Mouse (Mus musculus) embryonic facial prominence, embryonic 13.5 days (tissue): Measurements from ENCODE around the gene Eif4e3. TPM values are rescaled to one million over a fixed set of nuclear protein-coding genes. Genes with fewer than 3 reads are reported as not detected.

Experiments
- ATAC-seq: fragments of 200-750 bp; cut with Nextera tagmentation; 2 replicates; pipeline ENCODE4 v1.8.0; 2017; ENCODE audit warnings: low read depth; ENCODE audit not compliant: insufficient number of reproducible peaks, insufficient read depth, low FRiP score, low TSS enrichment
- H3K27ac ChIP-seq: fragments of 300-500 bp; sonication (generic); 2 replicates; pipeline ENCODE4 v1.5.1; 2015; ENCODE audit warnings: moderate library complexity, mild to moderate bottlenecking, inconsistent platforms
- H3K27me3 ChIP-seq: fragments of 300-500 bp; sonication (generic); 2 replicates; pipeline ENCODE4 v1.6.1; 2015; ENCODE audit warnings: mild to moderate bottlenecking, inconsistent platforms
- H3K36me3 ChIP-seq: fragments of 300-500 bp; sonication (generic); 2 replicates; pipeline ENCODE4 v1.6.1; 2015; ENCODE audit warnings: mild to moderate bottlenecking, inconsistent platforms
- H3K4me1 ChIP-seq: fragments of 300-500 bp; sonication (generic); 2 replicates; pipeline ENCODE4 v1.6.1; 2015; ENCODE audit warnings: inconsistent platforms
- H3K4me2 ChIP-seq: fragments of 300-500 bp; sonication (generic); 2 replicates; pipeline ENCODE4 v1.6.1; 2015; ENCODE audit warnings: moderate library complexity, mild to moderate bottlenecking, inconsistent platforms
- H3K4me3 ChIP-seq: fragments of 300-500 bp; sonication (generic); 2 replicates; pipeline ENCODE4 v1.5.1; 2015; ENCODE audit warnings: mild to moderate bottlenecking, inconsistent platforms
- H3K9ac ChIP-seq: fragments of 300-500 bp; sonication (generic); 2 replicates; pipeline ENCODE4 v1.6.1; 2015; ENCODE audit warnings: mild to moderate bottlenecking, inconsistent platforms
- H3K9me3 ChIP-seq: fragments of 300-500 bp; sonication (generic); 2 replicates; pipeline ENCODE4 v1.6.1; 2016; ENCODE audit warnings: inconsistent platforms
- WGBS: fragments of 180-500 bp; shearing (Covaris S2); methylation state at CpG from one replicate; pipeline ENCODE4 v1.1.7; 2015; ENCODE audit warnings: mixed read lengths; 5-methylcytosine and 5-hydroxymethylcytosine counted together
- polyA plus RNA-seq: library from polyadenylated mRNA; unstranded; fragments of >200 nt; fragmentation: Nextera tagmentation; extraction: Ambion mirVana; gene quantifications from 2 replicates; pipeline ENCODE4 v1.2.1, GENCODE M21; 2015

Gene Eif4e3
- polyA plus RNA-seq, 1 experiment from 2014 or later: 15.6 TPM

- H3K9ac ChIP-seq: no peak overlapping the region
- H3K36me3 ChIP-seq: no peaks in the 10 kb centered on the region
- H3K9me3 ChIP-seq: peaks cover 8% of the 10 kb centered on the region; the same call in 1 of the 2 replicates
- peaks cover 8% of the 10 kb centered on the region; the same call in 1 of the 2 replicates for H3K27me3 ChIP-seq
- 51% methylated on average over 5 of the region's 5 CpGs for WGBS
- no peak overlapping the region for H3K27ac ChIP-seq
- no peak for ATAC-seq
- H3K4me3 ChIP-seq: no peak overlapping the region
- no peaks in the 10 kb centered on the region for H3K4me1 ChIP-seq
- no peak overlapping the region for H3K4me2 ChIP-seq
Observed at GRCm38 (mm10) chr6:99684899-99685298, 18.3 kb upstream of the Eif4e3 start.

GRCm38 (mm10) chr6:99683974-99684373 is 17.4 kb upstream of the Eif4e3 start:
- no peak for ATAC-seq
- 90% methylated on average over 5 of the region's 5 CpGs for whole genome bisulfite sequencing
- H3K4me2 ChIP-seq: no peak overlapping the region

DNA sequence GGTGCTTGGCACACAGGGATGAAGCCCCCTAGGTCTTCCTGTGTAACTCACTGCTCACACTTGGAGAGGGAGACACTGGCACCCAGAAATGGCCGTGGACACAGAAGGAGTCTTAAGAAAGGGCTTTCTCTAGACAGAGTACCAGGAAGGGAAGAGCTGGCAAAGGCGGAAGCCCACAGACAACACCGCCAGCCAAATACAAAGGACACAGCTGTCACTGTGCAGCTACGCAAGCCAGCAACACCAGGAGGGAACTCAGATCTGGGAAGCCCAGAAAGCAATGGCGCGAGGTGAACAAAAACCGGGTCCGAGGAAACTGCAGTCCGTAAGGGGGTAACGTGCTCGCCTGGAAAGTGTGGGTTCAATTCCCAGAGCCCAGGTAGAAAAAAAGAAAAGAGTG is 11.5 kb upstream of the Eif4e3 start:
- ATAC-seq: no peak

More at GRCm38 (mm10) chr6:99683974-99684373, 17.4 kb upstream of the Eif4e3 start:
- Histone ChIP-seq H3K4me3 (no peak overlapping the region), H3K9ac (no peak overlapping the region), H3K27ac (no peak overlapping the region), H3K9me3 (peaks cover 8% of the 10 kb centered on the region; the same call in 1 of the 2 replicates), H3K4me1 (no peaks in the 10 kb centered on the region), H3K36me3 (no peaks in the 10 kb centered on the region), H3K27me3 (0 out of 2 replicates have a peak, but pooled peaks cover 3% of the 10 kb centered on the region)

GRCm38 (mm10) chr6:99677325-99677724 is 10.8 kb upstream of the Eif4e3 start:
- H3K27ac ChIP-seq: no peak overlapping the region
- no peaks in the 10 kb centered on the region for H3K4me1 ChIP-seq
- H3K36me3 ChIP-seq: no peaks in the 10 kb centered on the region
- H3K9ac ChIP-seq: no peak overlapping the region
- no peaks in the 10 kb centered on the region for H3K9me3 ChIP-seq
- no peak for ATAC-seq
- WGBS: 86% methylated on average over 8 of the region's 8 CpGs
- H3K4me3 ChIP-seq: no peak overlapping the region
- H3K27me3 ChIP-seq: no peaks in the 10 kb centered on the region
- no peak overlapping the region for H3K4me2 ChIP-seq

More for the DNA sequence above, 11.5 kb upstream of the Eif4e3 start:
- H3K4me3 ChIP-seq: no peak overlapping the region
- H3K4me2 ChIP-seq: no peak overlapping the region
- no peaks in the 10 kb centered on the region for H3K9me3 ChIP-seq
- no peak overlapping the region for H3K27ac ChIP-seq
- 85% methylated on average over 11 of the region's 11 CpGs for WGBS
- no peaks in the 10 kb centered on the region for H3K36me3 ChIP-seq
- H3K4me1 ChIP-seq: no peaks in the 10 kb centered on the region
- no peak overlapping the region for H3K9ac ChIP-seq
- H3K27me3 ChIP-seq: no peaks in the 10 kb centered on the region

- no peak overlapping the region for H3K9ac ChIP-seq
- H3K4me2 ChIP-seq: no peak overlapping the region
- H3K36me3 ChIP-seq: no peaks in the 10 kb centered on the region
- 72% methylated on average over 4 of the region's 4 CpGs for WGBS
- ATAC-seq: no peak
- peaks cover 10% of the 10 kb centered on the region; the same call in 1 of the 2 replicates for H3K4me1 ChIP-seq
- H3K4me3 ChIP-seq: no peak overlapping the region
- H3K27ac ChIP-seq: no peak overlapping the region
- no peaks in the 10 kb centered on the region for H3K9me3 ChIP-seq
- no peaks in the 10 kb centered on the region for H3K27me3 ChIP-seq
Observed at GRCm38 (mm10) chr6:99674482-99674881, 7.9 kb upstream of the Eif4e3 start.

- Histone ChIP-seq H3K27ac (no peak overlapping the region), H3K36me3 (no peaks in the 10 kb centered on the region), H3K9me3 (no peaks in the 10 kb centered on the region), H3K27me3 (no peaks in the 10 kb centered on the region), H3K4me3 (no peak overlapping the region), H3K4me2 (no peak overlapping the region), H3K4me1 (peaks cover 23% of the 10 kb centered on the region), H3K9ac (no peak overlapping the region)
- ATAC-seq: no peak
- 51% methylated on average over 3 of the region's 3 CpGs for WGBS
Observed at GRCm38 (mm10) chr6:99671768-99672167, 5.2 kb upstream of the Eif4e3 start.

GRCm38 (mm10) chr6:99670481-99671119 is 4.0 kb upstream of the Eif4e3 start:
- no peak overlapping the region for H3K4me2 ChIP-seq
- no peak overlapping the region for H3K4me3 ChIP-seq
- H3K27me3 ChIP-seq: no peaks in the 10 kb centered on the region
- H3K36me3 ChIP-seq: no peaks in the 10 kb centered on the region
- H3K9me3 ChIP-seq: no peaks in the 10 kb centered on the region
- ATAC-seq: no peak
- no peak overlapping the region for H3K27ac ChIP-seq
- WGBS: 81% methylated on average over 7 of the region's 7 CpGs
- H3K4me1 ChIP-seq: peaks cover 24% of the 10 kb centered on the region
- no peak overlapping the region for H3K9ac ChIP-seq

- H3K4me3 ChIP-seq: no peak overlapping the region
- ATAC-seq: no peak
- WGBS: 34% methylated on average over 5 of the region's 5 CpGs
- no peak overlapping the region for H3K27ac ChIP-seq
- H3K9ac ChIP-seq: no peak overlapping the region
- H3K36me3 ChIP-seq: no peaks in the 10 kb centered on the region
- H3K9me3 ChIP-seq: no peaks in the 10 kb centered on the region
- H3K4me1 ChIP-seq: peaks cover 24% of the 10 kb centered on the region
- H3K4me2 ChIP-seq: no peak overlapping the region
- H3K27me3 ChIP-seq: no peaks in the 10 kb centered on the region
Observed at GRCm38 (mm10) chr6:99669481-99670325, 3.1 kb upstream of the Eif4e3 start.

DNA sequence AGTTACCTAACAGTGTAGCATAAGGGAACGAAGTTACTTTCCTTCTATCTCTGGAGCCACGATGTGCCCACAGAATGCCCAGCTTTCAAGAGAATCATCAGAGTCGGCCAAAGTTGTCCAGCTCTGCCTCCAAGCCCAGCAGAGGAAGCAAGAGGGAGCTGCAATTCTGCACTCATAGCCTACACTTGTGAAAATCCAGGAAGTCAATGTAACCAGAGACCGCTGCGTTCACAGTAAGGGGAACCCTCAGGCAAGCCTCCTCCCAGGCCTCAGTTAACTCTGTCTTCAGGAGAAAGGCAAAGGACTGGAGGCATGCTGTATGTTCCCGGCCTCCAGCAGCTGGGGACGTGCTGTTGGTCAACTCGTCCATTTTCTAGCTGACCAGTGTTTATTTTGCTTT is 719 bp upstream of the Eif4e3 start:
- ATAC-seq: no peak
- no peaks in the 10 kb centered on the region for H3K9me3 ChIP-seq
- no peaks in the 10 kb centered on the region for H3K27me3 ChIP-seq
- peaks cover 28% of the 10 kb centered on the region for H3K4me1 ChIP-seq
- H3K27ac ChIP-seq: peak overlapping the region; percentile 41; the same call in 1 of the 2 replicates
- peak overlapping the region; percentile 92 for H3K4me2 ChIP-seq
- H3K9ac ChIP-seq: peak overlapping the region; percentile 91
- 14% methylated on average over 8 of the region's 8 CpGs for WGBS
- no peaks in the 10 kb centered on the region for H3K36me3 ChIP-seq
- H3K4me3 ChIP-seq: peak overlapping the region; percentile 81

DNA sequence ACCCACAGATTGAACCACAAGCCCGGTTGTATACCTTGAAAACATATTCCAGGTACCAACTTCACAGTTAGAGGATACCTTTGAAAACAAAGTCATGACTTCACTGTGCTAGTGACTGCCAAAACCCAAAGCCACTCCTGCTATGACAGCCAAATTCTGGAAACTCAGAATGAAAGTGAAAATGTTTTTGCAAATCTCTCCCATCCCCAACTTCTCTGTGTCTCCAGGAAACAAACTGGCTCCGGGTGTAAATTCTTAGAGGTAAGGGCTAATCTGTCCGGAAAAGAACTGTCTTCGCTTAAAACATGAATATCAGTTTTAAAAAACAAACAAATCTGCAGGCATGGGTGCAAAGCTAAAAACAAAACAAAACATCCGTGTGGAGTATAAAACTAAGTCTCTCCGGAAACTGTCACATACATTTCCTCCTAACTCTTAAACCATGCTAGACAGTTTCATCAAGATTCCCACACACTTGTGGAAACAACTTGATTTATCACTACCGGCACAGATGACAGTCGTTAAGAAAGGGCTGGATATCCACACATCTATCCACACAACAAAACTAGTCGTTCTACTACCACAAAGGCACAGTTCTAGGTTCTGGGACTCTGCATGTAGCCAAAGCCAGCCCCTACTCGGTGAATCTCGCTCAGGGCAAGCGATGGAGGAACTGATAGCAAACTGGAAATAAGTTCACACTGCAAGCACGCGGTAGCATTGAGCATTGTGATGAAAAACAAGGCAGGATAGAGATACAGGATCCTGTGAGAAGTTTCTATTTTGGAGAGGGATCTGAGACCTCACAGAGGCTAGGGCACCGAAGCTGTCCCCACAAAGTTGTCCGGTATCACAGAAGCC is 884 bp downstream of the Eif4e3 start:
- Histone ChIP-seq H3K9me3 (no peaks in the 10 kb centered on the region), H3K9ac (peak overlapping the region; percentile 91), H3K4me3 (peak overlapping the region; percentile 81), H3K27me3 (no peaks in the 10 kb centered on the region), H3K36me3 (no peaks in the 10 kb centered on the region), H3K4me1 (peaks cover 28% of the 10 kb centered on the region), H3K27ac (no peak overlapping the region), H3K4me2 (peak overlapping the region; percentile 92)
- ATAC-seq: no peak
- 25% methylated on average over 16 of the region's 16 CpGs for WGBS

GRCm38 (mm10) chr6:99663232-99663631 is 3.3 kb downstream of the Eif4e3 start:
- peaks cover 25% of the 10 kb centered on the region for H3K4me1 ChIP-seq
- ATAC-seq: no peak
- WGBS: 74% methylated on average over 8 of the region's 8 CpGs

More at GRCm38 (mm10) chr6:99663232-99663631, 3.3 kb downstream of the Eif4e3 start:
- Histone ChIP-seq H3K4me2 (no peak overlapping the region), H3K9ac (no peak overlapping the region), H3K36me3 (no peaks in the 10 kb centered on the region), H3K4me3 (no peak overlapping the region), H3K27me3 (no peaks in the 10 kb centered on the region), H3K9me3 (no peaks in the 10 kb centered on the region), H3K27ac (no peak overlapping the region)
